In genomic region chr13:58388379-58388778, GRCm38 (mm10) we compare ENCODE assay signal across 5 mouse cellular contexts.
"Had no signal": no experiment of that assay in that cellular context is flagged by ENCODE, and none has a peak within 500 bp of the region (broad histone marks: within the 10 kb centered on the region; RNA-seq: fewer than 3 reads in every experiment).

No protein-coding gene starts in this region.

- H3K27ac ChIP-seq: limb, embryonic 13.5 days; midbrain, embryonic 13.5 days; neural tube, embryonic 15.5 days had no signal

- H3K4me3 ChIP-seq: limb, embryonic 13.5 days; liver, embryonic 13.5 days; midbrain, embryonic 13.5 days; myocyte; neural tube, embryonic 15.5 days had no signal

- H3K4me2 ChIP-seq: limb, embryonic 13.5 days; liver, embryonic 13.5 days; midbrain, embryonic 13.5 days; neural tube, embryonic 15.5 days had no signal

- H3K27me3 ChIP-seq: limb, embryonic 13.5 days; liver, embryonic 13.5 days; midbrain, embryonic 13.5 days; neural tube, embryonic 15.5 days had no signal

- H3K9me3 ChIP-seq: limb, embryonic 13.5 days; liver, embryonic 13.5 days; midbrain, embryonic 13.5 days; neural tube, embryonic 15.5 days had no signal

- ATAC-seq: midbrain, embryonic 13.5 days had no signal

- H3K9ac ChIP-seq: limb, embryonic 13.5 days; liver, embryonic 13.5 days; midbrain, embryonic 13.5 days; neural tube, embryonic 15.5 days had no signal
